Mouse (Mus musculus) hindbrain, embryonic 16.5 days (tissue): ENCODE results near the gene Snai1. TPM values are rescaled to one million over a fixed set of nuclear protein-coding genes. Genes with fewer than 3 reads are reported as not detected.

ENCODE experiments used
- ATAC-seq: fragments of 200-750 bp; cut with Nextera tagmentation; 2 replicates; pipeline ENCODE4 v1.8.0; 2017; ENCODE audit warnings: moderate TSS enrichment, moderate library complexity
- H3K27ac ChIP-seq: fragments of 300-500 bp; sonication (generic); 2 replicates; pipeline ENCODE4 v1.5.1; 2014; ENCODE audit warnings: low read depth, mild to moderate bottlenecking, control low read depth, low read length, moderate library complexity
- H3K27me3 ChIP-seq: fragments of 300-500 bp; sonication (generic); replicated peaks from 2 replicates; pipeline ENCODE4 v1.6.1; 2014; ENCODE audit warnings: low read length; ENCODE audit not compliant: control insufficient read depth, insufficient read depth
- H3K36me3 ChIP-seq: fragments of 300-500 bp; sonication (generic); 2 replicates; pipeline ENCODE4 v1.6.1; 2014; ENCODE audit warnings: mild to moderate bottlenecking, low read length, moderate library complexity, mixed read lengths; ENCODE audit not compliant: control insufficient read depth, insufficient read depth
- H3K4me1 ChIP-seq: fragments of 300-500 bp; sonication (generic); 2 replicates; pipeline ENCODE4 v1.6.1; 2014; ENCODE audit warnings: low read depth, low read length; ENCODE audit not compliant: control insufficient read depth, insufficient read depth
- H3K4me2 ChIP-seq: fragments of 300-500 bp; sonication (generic); 2 replicates; pipeline ENCODE4 v1.6.1; 2014; ENCODE audit warnings: mild to moderate bottlenecking, low read length, control low read depth, moderate library complexity
- H3K4me3 ChIP-seq: fragments of 300-500 bp; sonication (generic); 2 replicates; pipeline ENCODE4 v1.5.1; 2014; ENCODE audit warnings: mild to moderate bottlenecking, low read length, control low read depth, moderate library complexity
- H3K9ac ChIP-seq: fragments of 300-500 bp; sonication (generic); 2 replicates; pipeline ENCODE4 v1.6.1; 2014; ENCODE audit warnings: low read depth, mild to moderate bottlenecking, control low read depth, low read length, moderate library complexity
- H3K9me3 ChIP-seq: fragments of 300-500 bp; sonication (generic); 2 replicates; pipeline ENCODE4 v1.6.1; 2014; ENCODE audit warnings: mild to moderate bottlenecking, low read length, moderate library complexity; ENCODE audit not compliant: control insufficient read depth
- WGBS: fragments of 180-500 bp; shearing (Covaris S2); extraction: QIAGEN DNeasy Blood & Tissue Kit; methylation state at CpG from one replicate; pipeline ENCODE4 v1.1.7; 2014; 5-methylcytosine and 5-hydroxymethylcytosine counted together
- polyA plus RNA-seq: library from polyadenylated mRNA; unstranded; fragments of >200 nt; fragmentation: Nextera tagmentation; extraction: Ambion mirVana; gene quantifications from 2 replicates; pipeline ENCODE4 v1.2.1, GENCODE M21; 2015

Snai1 gene
- polyA plus RNA-seq, 1 experiment from 2014 or later = 4.5 TPM

DNA sequence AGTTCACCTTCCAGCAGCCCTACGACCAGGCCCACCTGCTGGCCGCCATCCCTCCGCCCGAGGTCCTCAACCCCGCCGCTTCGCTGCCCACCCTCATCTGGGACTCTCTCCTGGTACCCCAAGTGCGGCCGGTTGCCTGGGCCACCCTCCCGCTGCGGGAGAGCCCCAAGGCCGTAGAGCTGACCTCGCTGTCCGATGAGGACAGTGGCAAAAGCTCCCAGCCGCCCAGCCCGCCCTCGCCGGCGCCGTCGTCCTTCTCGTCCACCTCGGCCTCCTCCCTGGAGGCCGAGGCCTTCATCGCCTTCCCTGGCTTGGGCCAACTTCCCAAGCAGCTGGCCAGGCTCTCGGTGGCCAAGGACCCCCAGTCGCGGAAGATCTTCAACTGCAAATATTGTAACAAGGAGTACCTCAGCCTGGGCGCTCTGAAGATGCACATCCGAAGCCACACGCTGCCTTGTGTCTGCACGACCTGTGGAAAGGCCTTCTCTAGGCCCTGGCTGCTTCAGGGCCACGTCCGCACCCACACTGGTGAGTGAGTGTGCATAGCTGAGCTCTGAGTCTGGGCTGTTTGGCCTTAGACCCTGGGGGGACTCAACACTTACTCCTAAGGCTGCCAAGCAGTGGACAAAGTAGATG is 794 bp downstream of the Snai1 start:
- ATAC-seq = no peak
- WGBS = 31% methylated on average over 34 of the region's 34 CpGs
- peak overlapping the region; percentile 65 for H3K9ac ChIP-seq

DNA sequence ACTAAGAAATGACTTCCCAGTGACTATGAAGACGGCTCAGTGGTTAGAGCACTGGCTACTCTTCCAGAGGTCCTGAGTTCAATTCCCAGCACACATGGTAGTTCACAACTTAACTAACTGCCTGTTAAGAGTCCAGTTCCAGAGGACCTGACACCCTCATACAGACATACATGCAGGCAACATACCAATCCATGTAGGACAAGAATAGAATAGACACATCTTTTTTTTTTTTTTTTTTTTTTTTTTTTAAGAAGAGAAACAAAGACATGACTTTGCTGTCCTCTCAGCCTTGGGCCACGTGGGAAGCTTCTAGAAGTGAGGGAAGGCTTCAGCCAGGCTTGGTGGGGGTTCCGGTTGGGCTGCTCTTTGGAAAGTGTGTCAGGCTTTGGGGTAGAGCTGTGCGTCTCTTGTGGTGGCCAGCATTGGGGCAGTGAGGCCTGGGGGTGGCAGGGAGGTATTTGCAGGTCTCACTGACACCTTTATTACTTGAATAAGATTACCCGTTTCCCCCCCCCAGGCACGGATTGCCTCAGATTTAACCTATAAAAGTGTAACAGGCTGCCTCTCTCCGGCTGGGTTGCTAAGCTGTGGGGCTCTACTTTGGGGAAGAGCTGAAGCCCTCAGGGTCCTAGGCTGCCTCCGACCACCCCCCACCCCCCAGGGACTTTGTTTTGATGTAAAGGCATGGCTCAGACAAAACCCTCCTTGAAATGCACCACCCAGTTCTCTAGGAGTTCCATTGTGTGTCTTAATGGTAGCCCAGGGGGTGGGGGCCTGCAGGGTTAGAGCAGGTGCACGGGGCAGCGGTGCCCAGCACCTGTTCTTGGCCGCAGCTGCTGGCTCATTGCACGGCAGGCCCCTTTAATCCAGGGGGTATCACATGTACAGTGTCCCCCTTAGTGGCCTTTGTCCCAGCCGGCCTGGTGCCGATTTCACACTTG is 1.8 kb downstream of the Snai1 start:
- peak overlapping the region; percentile 18 for H3K4me3 ChIP-seq
- H3K9ac ChIP-seq = peak overlapping the region; percentile 17; the same call in 1 of the 2 replicates
- peaks cover 26% of the 10 kb centered on the region for H3K27me3 ChIP-seq
- no peak for ATAC-seq
- 24% methylated on average over 14 of the region's 14 CpGs for WGBS
- peaks cover 16% of the 10 kb centered on the region for H3K4me1 ChIP-seq
- H3K27ac ChIP-seq = no peak overlapping the region
- no peaks in the 10 kb centered on the region for H3K36me3 ChIP-seq
- H3K9me3 ChIP-seq = no peaks in the 10 kb centered on the region
- H3K4me2 ChIP-seq = peak overlapping the region; percentile 28

More for the DNA sequence above, 794 bp downstream of the Snai1 start:
- Histone ChIP-seq H3K27ac (no peak overlapping the region), H3K4me3 (peak overlapping the region; percentile 52), H3K9me3 (no peaks in the 10 kb centered on the region), H3K4me2 (peak overlapping the region; percentile 97), H3K27me3 (peaks cover 26% of the 10 kb centered on the region), H3K36me3 (no peaks in the 10 kb centered on the region), H3K4me1 (peaks cover 16% of the 10 kb centered on the region)

DNA sequence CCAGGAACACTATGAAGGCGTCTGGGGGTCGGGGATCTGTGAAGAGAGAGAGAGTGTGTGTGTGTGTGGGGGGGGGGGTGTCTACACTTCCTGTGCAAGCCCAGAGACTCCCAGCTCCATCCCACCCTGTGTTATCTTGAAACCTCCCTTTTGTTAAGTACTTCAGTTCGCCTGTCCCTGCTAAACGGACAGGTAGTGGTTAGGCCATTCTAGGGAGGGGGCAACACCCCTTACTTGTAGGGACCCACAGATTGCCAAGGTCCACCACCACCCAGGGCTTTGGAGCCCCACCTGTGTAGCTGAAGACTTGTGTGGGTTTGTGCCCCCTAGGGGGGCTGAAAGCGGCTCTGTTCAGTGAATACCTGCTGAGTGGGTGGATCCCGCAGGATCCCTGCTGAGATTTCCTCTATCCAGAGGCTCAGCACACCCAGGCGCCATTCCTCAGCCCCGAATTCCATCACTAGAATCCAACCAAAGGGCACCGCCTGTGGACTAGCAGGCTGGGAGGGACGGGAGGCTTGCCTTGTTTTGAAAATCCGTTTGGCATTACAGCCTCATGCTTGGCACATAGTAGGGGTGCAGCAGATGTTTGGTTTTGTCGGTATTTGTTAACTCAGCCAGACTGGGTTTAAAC is 2.6 kb downstream of the Snai1 start:
- H3K4me1 ChIP-seq = peaks cover 16% of the 10 kb centered on the region
- H3K4me2 ChIP-seq = peak overlapping the region; percentile 28; the same call in 1 of the 2 replicates
- no peak for ATAC-seq
- H3K4me3 ChIP-seq = no peak overlapping the region; the same call in 1 of the 2 replicates
- H3K36me3 ChIP-seq = no peaks in the 10 kb centered on the region
- H3K9ac ChIP-seq = no peak overlapping the region
- H3K27ac ChIP-seq = 0 out of 2 replicates have a peak overlapping the region, but pooled peaks have one; percentile 16
- WGBS = 19% methylated on average over 12 of the region's 12 CpGs
- H3K9me3 ChIP-seq = no peaks in the 10 kb centered on the region
- peaks cover 23% of the 10 kb centered on the region for H3K27me3 ChIP-seq

DNA sequence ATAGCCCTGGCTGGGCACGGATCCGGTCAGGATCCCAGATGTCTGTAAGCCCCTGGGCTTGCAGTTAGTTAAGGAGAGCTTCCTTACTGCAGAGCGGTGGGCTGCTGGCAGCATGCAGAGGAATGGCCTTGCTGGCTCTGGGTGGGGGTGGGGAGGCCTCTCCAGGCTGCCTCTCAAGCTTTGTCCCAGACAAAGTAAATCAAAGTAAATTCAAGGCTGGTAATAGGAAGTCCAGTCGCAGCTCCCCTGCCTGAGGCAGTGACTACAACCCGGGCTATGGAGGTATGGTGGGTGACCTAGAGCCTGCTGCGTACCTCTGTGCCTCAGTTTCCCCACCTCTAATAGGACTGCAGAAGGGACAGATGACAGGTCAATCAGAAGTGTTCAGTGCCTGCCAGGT is 3.3 kb downstream of the Snai1 start:
- no peak overlapping the region for H3K4me3 ChIP-seq
- H3K4me2 ChIP-seq = no peak overlapping the region
- no peaks in the 10 kb centered on the region for H3K9me3 ChIP-seq
- 19% methylated on average over 6 of the region's 6 CpGs for WGBS
- no peak overlapping the region; the same call in 1 of the 2 replicates for H3K9ac ChIP-seq
- peaks cover 16% of the 10 kb centered on the region for H3K4me1 ChIP-seq
- H3K36me3 ChIP-seq = no peaks in the 10 kb centered on the region
- no peak overlapping the region for H3K27ac ChIP-seq
- peaks cover 22% of the 10 kb centered on the region for H3K27me3 ChIP-seq
- no peak for ATAC-seq

DNA sequence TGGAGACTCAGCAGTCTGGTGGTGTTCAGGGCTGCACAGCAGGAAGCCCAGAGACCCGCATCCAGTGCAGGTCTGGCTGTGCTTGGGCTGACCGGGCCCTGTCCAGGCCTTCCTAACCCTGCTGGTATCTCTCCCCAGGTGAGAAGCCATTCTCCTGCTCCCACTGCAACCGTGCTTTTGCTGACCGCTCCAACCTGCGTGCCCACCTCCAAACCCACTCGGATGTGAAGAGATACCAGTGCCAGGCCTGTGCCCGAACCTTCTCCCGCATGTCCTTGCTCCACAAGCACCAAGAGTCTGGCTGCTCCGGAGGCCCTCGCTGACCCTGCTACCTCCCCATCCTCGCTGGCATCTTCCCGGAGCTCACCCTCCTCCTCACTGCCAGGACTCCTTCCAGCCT is 3.8 kb downstream of the Snai1 start:
- Histone ChIP-seq H3K9me3 (no peaks in the 10 kb centered on the region), H3K36me3 (no peaks in the 10 kb centered on the region), H3K4me3 (no peak overlapping the region), H3K27ac (no peak overlapping the region), H3K27me3 (peaks cover 17% of the 10 kb centered on the region), H3K4me1 (peaks cover 16% of the 10 kb centered on the region), H3K4me2 (no peak overlapping the region), H3K9ac (no peak overlapping the region)
- 76% methylated on average over 12 of the region's 12 CpGs for WGBS
- ATAC-seq = no peak

DNA sequence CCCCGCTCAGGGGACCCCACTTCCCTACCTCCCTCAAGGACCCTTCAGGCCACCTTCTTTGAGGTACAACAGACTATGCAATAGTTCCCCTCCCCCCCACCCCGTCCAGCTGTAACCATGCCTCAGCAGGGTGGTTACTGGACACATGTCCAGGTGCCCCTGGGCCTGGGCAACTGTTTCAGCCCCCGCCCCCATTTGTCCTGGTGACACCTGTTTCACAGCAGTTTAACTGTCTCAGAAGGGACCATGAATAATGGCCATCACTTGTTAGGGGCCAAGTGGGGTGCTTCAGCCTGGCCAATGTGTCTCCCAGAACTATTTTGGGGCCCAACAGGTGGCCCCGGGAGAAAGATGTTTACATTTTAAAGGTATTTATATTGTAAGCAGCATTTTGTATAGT is 4.4 kb downstream of the Snai1 start:
- H3K27me3 ChIP-seq = peaks cover 13% of the 10 kb centered on the region
- no peaks in the 10 kb centered on the region for H3K36me3 ChIP-seq
- no peaks in the 10 kb centered on the region for H3K9me3 ChIP-seq
- H3K4me3 ChIP-seq = no peak overlapping the region
- H3K4me1 ChIP-seq = peaks cover 15% of the 10 kb centered on the region
- no peak overlapping the region for H3K9ac ChIP-seq
- no peak overlapping the region for H3K27ac ChIP-seq
- ATAC-seq = no peak
- WGBS = 77% methylated on average over 4 of the region's 4 CpGs
- H3K4me2 ChIP-seq = no peak overlapping the region

DNA sequence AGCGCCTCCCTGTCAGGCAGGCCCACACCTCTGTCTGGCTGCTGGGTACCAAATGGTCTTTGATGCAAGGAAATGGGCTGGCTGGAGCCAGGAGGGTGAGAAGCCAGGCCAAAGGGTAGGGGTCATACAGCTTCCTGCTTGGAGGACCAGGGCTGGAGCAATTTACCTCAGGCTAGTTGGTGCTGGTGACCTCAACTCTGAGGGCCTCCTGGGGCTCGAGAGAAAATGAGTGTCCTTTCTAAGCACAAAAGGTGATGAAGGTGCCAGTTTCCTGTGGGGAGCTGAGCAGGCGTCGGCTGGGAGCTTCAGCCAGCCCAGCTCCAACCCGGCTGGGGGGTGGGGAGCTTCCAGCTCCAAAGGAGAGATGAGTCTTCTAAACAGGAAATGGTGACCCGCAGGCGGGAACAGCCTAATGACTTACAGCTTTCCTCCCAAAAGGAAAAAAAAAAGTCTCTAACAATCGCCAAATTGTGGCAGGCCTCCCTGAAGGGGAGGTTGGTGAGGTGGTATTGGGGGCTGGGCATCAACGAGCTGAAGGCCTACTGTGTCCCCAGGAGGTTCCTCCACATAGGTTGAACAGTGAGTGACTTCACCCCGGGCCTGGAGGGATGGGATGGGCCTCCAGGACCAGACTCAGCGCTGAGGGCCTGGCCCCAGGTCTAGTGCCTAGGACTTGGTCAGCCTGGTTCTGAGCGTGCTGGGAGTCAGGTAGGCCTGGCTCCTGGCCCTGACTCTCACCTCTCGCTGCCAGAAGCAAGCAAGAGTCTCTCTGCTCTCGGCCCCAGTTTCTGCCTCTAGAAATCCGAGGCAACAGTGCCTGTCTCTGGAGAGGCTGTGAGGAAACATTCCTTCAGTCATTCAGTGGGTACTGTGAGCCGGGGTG is 5.4 kb downstream of the Snai1 start:
- H3K9ac ChIP-seq = no peak overlapping the region
- H3K27me3 ChIP-seq = peaks cover 10% of the 10 kb centered on the region
- H3K9me3 ChIP-seq = no peaks in the 10 kb centered on the region
- H3K4me1 ChIP-seq = peaks cover 7% of the 10 kb centered on the region
- no peak overlapping the region for H3K4me2 ChIP-seq
- H3K4me3 ChIP-seq = no peak overlapping the region
- 33% methylated on average over 16 of the region's 16 CpGs for WGBS
- ATAC-seq = no peak
- H3K27ac ChIP-seq = peak overlapping the region; percentile 59
- H3K36me3 ChIP-seq = no peaks in the 10 kb centered on the region

DNA sequence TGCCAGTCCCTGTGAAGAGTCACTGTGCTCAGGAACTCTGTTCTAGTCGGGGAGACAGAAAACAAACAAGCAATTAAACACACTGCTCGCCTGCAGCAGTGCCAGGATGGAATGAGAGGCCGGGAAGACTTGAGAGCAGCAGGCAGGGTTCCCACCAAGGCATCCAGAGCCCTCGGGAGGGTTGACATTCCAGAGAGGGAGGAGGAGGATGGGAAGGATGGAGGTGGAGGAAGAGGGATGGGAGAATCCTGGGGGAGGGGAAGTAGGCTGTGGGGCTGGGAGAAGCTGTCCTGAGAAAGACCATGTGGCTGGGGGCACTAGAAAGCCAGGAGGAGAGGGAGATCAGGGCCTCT is 6.0 kb downstream of the Snai1 start:
- ATAC-seq = no peak
- Histone ChIP-seq H3K27me3 (peaks cover 10% of the 10 kb centered on the region), H3K4me3 (no peak overlapping the region), H3K9me3 (no peaks in the 10 kb centered on the region), H3K27ac (peak overlapping the region; percentile 59; the same call in 1 of the 2 replicates), H3K36me3 (no peaks in the 10 kb centered on the region), H3K4me1 (peaks cover 4% of the 10 kb centered on the region; the same call in 1 of the 2 replicates), H3K9ac (no peak overlapping the region), H3K4me2 (no peak overlapping the region)
- 6% methylated on average over 4 of the region's 4 CpGs for WGBS
